Mouse (Mus musculus) spleen, adult 18-20 months (tissue): ENCODE data around the gene H1f0.

ENCODE experiments used
- DNase-seq, 2 experiments: peaks; one replicate each; pipeline ENCODE4 v3.0.0; 2022; ENCODE audit warnings: mixed read lengths in 2 of 2

H1f0 gene

DNA sequence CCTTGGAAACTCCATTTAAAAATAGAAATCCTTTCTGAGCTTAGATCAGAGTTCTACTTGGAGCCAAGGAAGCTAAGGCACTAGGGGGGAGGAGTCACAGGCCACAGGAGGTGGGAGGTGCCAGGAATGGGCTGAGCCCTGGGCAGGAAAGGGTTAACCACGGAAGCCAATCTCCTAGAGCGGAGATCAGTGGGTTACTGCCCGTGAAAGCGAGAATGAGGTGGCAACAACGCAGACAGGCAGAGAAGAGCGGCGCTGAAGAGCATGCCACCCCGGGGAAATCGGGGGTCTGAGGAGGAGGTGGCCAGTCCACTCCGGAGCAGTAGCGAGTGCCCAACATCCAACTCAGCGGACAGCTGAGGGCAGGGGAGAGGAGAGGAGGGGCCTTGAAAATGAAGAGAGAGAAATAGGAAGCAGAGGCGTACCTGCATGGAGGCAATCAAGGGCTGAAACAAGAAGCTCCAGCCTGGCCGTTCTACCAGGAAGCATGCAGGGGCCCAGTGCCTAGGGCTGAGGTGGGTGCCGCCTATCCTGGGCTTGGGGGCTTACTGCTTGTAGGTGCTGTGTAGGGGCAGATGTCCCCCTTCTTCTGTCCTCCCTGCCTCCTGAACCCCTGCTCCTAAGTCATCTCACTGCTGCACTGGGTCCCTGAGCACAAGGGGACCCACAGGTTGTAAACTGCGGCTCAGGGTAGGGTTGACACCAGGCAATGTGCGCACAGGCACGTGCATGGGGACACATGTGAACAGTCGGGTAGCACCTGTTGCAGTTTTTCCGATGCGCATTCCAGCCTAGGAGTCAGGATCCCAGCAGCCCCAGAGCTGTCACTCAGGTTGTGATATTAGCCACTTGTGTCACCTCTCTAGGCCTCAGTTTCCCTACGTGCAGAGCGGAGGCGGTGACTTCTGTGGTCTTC lies 12.5 kb downstream of the H1f0 start:
- no peak for DNase-seq

DNA sequence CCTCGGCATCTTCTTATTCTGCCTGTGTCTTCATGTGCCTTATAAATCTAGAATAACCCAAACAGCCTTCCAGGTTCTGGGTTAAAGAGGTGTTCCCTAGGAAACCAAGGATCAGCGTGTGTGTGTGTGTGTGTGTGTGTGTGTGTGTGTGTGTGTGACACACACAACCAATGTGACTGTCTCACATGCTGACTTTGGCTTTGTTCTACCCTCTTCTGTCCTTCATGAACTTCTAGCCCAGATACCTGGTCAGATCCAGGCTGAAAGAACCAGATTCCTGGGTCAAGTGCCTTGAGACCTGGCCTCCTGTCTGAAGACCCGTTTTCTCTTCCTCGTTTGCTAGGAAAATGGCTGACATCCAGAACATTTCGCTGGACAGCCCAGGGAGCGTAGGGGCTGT lies 13.3 kb downstream of the H1f0 start, which contains the start of gene Galr3:
Galr3 (plus strand) TSS at position 301 of the 400 bp plus-strand sequence.
- no peak for DNase-seq

DNA sequence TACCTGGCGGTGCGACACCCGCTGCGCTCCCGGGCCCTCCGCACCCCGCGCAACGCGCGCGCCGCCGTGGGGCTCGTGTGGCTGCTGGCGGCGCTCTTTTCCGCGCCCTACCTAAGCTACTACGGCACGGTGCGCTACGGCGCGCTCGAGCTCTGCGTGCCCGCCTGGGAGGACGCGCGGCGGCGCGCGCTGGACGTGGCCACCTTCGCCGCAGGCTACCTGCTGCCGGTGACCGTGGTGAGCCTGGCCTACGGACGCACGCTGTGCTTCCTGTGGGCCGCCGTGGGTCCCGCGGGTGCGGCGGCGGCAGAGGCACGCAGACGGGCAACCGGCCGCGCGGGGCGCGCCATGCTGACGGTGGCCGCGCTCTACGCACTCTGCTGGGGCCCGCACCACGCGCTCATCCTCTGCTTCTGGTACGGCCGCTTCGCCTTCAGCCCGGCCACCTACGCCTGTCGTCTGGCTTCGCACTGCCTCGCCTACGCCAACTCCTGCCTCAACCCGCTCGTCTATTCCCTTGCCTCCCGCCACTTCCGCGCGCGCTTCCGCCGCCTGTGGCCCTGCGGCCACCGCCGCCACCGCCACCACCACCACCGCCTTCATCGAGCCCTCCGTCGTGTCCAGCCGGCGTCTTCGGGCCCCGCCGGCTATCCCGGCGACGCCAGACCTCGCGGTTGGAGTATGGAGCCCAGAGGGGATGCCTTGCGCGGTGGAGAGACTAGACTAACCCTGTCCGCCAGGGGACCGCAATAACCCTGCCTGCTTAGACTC lies 14.7 kb downstream of the H1f0 start:
- no peak for DNase-seq

DNA sequence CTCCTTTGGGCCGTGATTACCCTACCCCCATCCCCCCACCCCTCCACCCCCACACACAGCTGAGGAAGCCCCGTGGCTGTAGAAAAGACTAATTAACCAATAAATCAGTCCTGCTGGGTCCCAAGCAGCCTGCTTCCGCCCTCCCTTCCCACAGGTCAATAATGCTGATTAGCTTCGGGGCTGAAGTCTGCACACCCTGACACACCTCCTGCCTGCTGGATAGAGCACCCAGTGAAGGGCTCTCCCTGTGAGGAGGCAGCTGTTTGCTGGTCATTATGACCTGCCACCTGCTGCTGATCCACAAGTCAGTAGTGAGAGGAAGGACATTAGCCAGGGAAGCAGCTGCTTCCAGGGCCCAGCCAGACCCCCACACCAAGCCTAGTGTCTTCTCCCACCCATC lies 16.6 kb downstream of the H1f0 start:
- no peak for DNase-seq

DNA sequence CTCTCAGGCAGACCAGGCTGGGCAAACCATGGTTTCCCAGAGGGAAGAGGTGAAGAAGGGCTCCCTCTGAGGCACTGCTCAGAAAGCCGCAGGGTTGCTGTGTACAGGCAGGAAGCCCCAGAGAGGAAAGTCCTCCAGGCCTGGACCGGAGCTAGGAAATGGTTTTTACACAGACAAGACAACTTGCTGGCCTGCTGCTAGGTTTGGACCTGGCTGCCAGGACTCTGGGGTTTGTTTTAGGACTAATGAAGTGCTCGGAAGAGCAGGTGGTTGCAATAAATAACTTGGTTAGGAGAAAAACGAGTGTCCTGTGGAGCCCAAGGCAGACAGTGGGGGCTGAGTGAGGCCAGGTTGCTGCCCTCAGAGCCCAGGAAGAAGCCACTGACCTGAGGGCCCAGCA lies 19.9 kb downstream of the H1f0 start:
- no peak for DNase-seq

DNA sequence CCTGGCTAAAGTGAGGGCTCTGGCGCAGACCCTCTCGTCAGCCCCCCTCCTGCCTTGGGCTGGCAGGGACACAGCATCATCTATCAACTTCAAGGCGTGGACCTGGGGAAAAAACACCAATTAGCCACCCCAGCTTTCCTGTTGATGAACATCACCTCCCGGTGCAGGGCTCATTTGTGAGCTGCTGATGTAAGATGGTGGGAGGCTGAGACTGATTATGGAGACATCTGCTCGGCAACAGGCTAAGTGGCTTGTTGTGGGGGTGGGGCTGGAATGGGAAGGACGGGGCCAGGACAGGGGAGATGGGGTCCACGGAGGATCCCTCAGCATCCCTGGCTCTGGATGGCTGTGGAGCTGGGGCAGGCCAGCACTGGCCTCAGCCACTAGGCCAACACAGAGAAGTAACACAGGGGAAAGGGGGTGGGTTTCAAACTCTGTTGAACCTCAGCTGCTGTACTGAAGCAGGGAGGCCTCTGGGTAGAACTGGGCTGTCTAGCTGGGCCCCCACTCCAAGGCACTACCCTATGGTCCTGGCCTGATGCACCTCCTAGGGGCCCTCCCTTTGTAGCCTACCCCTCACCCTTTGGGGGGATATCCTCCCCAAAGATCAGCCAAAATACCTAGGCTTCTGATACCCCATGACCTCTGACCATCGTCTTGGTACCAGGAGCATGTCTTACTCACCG lies 22.1 kb downstream of the H1f0 start:
- DNase-seq: no peak

DNA sequence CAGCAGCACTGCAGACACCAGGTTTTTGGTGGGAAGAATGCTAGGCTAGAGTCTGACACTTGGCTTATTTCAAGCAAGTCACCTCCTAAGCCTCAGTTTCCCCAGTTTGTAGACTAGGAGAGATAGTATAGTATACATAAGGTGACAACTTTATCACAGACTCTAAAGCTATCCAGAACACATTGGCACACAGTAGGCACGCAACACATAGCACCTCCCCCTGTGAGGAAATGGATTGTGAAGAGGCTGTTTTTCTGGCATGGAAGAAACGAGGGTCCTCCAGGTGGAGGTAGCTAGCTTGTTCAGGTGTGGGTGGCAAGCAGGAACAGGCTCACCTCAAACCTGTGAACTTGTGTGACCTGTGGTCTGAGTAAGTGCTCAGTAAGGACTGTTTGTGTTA lies 22.7 kb downstream of the H1f0 start:
- no peak for DNase-seq

DNA sequence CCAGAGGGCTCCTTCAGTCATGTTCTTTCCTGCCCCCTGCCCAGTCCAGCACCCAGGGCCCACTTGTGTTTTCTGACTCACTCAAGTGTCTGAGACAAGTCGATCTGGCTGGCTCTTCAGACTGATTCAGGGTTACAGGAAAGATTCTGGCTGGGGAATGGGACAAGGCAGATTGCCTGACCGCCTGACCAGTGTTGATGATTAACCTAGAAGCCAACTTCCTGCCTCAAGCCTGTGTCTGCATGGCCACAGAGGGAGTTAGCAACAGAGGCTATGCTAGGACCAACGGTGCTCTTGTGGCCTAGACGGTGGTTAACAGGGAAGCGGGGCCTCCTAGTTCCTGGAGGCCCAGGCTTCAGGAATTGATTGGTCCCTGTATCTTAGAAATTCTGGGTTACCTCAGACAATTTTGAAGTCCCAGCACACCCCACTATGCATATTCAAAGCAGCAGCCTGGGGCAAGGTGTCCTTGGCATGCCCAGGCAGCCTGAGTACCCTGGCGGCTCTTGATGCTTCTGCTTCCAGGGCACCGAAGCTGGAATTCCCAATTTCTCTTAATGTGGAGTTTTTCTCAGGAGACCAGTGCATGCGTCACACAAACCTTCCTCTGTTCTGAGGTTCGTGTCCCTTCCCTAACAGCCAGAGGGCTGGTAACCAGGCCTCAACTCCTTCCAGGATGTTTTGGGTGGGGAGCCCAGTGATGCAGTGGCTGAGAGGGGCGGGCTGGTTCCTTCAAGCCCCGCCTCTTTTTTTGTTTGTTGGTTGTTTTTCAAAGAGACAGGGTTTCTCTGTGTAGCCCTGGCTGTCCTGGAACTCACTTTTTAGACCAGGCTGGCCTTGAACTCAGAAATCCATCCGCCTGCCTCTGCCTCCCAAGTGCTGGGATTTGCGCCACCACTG lies 23.5 kb downstream of the H1f0 start:
- DNase-seq: no peak

DNA sequence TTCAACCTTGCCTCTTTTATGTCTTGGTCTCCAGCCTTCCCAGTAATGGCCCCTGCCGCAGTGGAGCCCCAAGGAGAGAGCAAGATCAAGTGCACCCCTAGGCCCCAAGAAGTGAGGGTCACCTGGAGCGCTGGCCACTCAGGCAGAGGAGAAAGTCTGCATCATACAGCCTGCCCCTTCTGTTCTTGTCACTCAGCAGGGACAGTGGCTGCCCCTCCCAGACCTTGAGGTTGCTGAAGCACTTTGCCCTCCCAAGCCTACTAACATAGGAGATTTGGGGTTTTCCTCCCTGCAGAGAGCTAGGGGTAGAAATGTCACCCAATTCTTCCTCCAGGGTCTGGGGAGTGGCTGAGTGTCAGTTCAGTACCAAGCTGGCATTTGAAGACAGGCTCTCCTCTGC lies 24.1 kb downstream of the H1f0 start:
- DNase-seq: no peak

DNA sequence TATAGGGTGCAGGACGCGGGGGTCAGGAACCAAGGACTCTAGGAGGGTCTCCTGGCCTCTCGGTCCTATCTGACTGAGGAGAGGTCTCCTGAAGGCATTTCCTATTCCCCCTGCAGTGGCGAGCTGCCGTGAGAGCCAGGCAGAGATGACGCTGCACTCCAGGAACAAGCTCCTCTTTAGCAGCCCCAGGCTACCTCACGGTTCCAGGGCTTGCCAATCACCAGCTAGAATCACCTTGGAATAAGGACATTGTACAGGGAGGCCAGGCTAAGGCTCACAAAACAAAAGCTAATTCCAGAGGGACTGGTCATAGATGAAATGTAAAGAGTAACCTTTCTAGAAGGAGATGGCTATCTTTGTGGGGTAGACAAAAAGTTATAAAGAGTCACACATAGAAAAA lies 28.4 kb downstream of the H1f0 start:
- DNase-seq: no peak

DNA sequence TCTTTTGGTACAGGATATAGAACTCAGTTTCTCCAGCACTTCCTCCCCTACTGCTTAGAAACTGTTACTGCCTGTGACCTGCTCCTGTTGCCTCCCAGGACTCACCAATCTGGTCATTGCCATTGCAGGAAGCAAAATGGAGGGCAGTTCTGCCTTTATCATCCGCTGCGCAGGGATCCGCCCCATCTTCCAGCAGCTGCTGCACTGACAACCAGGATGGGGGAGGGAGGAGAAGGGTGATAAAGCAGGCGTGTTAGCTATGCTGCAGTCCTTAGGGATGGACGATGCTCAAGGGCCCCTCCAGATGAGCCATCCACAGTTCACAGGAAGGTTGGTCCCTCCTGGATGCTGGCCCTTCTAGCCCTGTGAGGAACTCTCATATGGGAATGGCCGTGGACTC lies 29.6 kb downstream of the H1f0 start:
- no peak for DNase-seq

DNA sequence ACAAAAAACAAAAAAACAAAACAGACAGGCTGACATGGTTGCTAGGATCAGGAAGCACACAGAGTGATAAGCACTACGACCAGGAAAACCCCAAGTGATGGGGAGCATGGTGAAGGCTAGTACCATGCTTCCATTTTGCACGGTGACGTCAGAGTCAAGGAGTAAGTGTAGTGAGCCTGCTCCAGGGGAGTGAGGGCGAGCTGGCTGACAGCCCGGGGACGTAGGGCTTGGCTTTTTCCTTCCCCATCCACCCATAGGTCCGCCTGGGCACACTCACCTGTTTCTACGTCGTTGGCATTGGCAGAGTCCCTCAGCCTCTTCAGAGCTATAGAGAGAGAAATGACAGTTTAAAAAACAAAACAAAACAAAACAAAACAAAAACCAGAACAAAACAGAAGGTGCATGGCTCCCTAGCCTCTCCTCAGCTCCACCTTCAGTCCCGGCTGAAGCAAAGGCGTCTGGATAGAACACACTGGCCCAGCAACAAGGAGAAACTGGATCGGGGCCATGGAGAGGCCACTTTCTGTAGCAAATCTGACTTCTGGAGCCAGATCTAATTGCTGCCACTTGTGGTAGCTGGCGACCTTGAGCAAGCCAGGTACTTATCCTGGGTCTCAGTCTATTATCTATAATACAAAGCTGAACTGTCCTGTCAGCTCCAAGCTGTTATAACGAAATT lies 32.8 kb downstream of the H1f0 start:
- no peak for DNase-seq

DNA sequence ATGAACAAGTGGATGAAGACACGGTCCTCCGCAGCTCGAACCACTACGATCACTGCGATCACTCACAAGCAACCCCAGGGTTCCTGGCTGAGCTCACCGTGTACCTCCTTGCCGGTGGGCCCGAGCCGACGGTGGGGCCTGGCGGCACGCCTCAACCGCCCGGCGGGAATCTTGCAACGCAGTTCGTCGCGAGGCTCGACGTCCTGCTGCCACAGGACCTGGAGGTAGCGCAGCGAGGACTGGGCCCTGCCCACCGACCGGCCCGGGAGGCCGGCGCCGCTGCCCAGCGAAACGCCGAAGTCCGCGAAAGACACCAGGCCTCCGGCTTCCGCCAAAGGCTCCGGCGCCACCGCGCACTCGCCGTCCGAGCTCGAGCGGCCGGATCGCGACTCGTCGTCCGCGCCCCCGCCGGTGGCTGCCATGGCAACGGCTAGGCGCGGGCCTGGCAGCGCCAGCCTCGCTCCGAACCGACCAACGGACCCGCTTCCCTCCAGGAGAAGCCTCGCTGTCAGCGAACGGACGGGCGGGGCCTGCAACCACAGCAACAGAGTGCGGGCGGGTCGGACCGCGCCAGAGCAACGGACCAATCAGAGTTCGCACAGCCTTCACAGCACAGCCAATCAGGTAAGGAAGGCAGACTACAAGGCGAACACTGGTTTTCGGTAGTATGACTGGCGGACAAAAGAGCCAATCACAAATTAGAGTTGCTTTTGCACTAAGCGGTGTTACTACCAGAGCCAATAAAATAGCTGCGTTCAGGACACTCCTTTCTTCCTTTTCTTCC lies 34.3 kb downstream of the H1f0 start, which contains the start of gene Ankrd54:
Ankrd54 (minus strand) TSS at position 518 of the 784 bp plus-strand sequence.
- DNase-seq: peak; percentile 89 to 92

DNA sequence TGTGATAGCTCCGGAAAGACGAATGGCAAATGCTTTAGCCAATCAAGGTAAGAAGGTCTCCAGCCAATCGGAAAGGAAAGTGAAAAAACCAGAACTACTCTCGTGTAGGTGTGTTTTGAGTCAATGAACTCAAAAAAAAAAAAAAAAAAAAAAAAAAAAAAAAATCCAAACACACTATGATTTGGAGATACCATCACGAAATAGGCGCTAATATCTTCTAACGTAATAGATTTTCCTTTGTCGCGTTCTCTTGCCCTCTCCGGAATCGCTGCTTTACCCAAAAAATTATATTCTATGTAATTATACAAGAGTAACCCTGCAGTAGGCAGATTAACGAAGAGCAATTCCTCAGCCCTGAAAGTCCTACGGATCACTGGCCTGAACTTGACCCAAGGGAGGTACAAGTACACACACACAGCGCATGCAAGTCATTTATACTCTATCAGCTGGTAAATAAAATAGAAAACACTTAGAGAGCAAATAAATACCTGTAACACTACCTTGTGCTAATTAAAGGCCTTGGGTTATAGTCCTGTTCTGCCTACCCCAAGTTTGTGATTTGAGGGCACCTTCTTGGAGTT lies 35.0 kb downstream of the H1f0 start:
- no peak for DNase-seq

DNA sequence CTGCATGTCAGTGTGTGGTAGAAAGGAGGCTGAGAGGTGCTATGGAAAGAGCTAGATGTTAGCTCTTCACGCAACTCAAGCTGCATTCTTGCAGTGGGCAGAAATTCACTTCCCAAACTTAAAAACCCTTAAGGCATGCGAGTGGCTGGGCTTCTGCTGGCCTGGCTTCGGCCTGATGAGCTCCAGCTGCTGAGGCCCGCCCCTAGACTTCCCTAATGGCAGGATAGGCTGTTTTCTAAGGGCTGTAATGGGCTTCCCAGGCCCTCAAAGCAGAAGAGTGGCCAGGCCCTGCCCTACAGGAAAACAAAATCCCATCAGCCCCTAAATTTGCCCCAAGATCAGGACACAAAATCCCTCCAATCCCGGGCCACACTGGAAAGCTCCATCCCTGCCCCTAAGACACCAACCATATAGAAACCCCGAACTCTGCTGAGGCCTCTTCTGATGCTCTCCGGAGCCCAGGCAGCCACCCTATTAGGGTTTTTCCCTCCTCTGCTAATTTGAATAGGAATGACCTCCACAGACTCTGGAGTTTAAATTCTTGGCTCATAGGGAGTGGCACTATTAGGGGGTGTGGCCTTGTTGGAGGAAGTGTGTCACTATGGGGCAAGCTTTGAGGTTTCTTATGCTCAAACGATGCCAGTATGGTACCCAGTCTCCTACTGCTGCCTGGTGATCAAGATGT lies 37.0 kb downstream of the H1f0 start:
- no peak for DNase-seq

DNA sequence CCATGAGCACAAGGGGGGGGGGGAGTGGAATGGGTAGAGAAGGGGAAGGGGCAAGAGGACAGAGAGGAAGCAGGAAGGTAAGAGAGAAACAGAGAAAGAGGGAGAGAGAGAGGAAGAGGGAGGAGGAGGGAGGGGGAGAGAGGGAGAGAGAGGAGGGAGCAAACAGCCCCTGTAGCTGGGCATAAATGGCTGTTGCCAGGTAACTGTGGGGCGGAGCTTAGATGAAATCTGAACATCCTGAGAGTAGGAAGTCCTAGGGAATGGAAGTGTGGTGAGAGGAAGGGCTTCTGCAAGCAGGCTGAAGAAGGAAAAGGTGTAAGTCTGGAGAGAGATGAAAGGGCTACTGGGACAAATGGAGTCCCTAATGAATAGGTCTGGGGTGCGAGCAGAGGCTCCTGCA lies 38.0 kb downstream of the H1f0 start:
- DNase-seq: no peak

DNA sequence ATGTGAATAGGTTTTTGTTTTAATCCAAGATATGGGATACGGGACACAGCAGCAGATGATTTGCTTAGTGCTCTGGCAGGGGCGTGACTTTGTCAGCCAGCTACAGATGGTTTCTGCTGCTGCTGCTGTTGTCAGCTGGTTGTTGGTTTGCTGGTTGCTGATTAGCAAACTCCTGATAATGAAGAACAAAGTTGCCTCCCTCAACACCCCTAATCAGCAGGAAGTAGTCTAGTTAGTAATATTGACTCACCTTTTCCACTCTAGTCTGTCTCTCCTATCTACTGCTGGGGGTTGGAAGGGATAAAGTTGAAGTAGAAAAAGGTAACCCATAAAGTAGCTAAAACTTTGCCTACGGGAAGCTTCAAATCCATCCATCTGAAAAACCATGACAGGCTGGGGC lies 39.4 kb downstream of the H1f0 start:
- DNase-seq: no peak

DNA sequence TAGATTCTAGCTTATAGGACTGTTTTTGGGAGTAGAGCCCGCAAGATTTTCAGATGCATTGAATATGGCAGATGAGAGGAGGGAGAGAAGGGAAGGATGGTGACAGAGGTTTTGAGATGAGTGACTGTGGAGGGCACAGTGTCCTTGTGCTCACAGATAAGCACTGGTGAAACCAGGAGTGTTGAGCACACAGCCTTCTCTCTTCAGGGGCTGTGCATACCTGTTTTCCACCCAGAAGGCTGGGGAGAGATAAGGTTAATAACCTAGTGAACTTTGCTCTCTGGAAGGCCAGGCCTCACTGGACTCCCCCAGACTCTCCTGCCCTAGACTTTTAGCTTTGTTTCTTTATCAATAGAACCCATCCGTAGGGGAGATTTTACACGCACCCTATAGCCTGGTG lies 40.2 kb downstream of the H1f0 start:
- no peak for DNase-seq

DNA sequence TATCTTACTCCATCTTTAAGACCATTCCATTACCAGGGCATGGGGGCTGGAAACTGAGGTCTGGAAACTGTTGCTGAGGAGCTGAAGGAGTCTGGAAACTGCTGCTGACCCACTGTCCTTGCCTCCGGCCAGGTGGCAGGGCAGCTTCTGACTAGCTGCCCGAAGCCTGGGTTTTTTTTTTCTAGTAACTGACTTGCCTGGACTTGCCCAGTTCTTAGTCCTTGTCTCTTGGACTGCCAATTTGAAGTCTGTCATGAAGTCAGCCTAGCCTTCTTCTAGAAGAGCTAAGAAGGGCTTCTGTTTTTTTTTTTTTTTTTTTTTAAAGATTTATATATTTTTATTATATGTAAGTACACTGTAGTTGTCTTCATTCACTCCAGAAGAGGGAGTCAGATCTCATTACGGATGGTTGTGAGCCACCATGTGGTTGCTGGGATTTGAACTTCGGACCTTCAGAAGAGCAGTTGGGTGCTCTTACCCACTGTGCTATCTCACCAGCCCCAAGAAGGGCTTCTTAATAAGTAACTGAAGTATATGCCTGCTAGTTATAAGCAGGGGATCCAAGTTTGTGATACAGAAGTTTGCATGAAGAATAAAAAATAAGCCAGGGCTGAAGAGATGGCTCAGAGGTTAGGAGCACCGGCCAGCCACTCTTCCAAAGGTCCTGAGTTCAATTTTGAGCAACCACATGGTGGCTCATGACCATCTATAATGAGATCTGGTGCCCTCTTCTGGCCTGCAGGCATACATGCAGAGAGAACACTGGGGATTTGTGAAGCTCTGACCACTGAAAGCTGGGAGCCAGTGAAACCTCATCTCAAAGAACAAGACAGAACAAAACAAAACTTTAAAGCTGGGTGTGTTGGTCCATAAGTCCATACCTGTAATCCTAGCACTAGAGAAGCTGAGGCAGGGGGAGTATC lies 43.1 kb downstream of the H1f0 start:
- DNase-seq: peak in 1 of 2 experiments; percentile 35
